Mouse (Mus musculus) macrophage (primary cell): ENCODE data around the gene Olfr1250. TPM values are rescaled to one million over a fixed set of nuclear protein-coding genes. Genes with fewer than 3 reads are reported as not detected.
"Not testable (repeated sequence)": the region's sequence is repeated elsewhere in the genome, so short reads cannot be mapped to it uniquely, and the experiment has no call there.

ENCODE experiments used
- H3K27ac ChIP-seq: fragments of 350-480 bp; formaldehyde crosslinking; 2 replicates; pipeline ENCODE4 v1.9.0; 2021
- H3K36me3 ChIP-seq: fragments of 350-480 bp; formaldehyde crosslinking; 2 replicates; pipeline ENCODE4 v1.9.0; 2021; ENCODE audit errors: inconsistent target
- H3K4me3 ChIP-seq: fragments of 350-480 bp; formaldehyde crosslinking; 2 replicates; pipeline ENCODE4 v1.9.0; 2021; ENCODE audit errors: inconsistent target
- H3K79me2 ChIP-seq: fragments of 350-480 bp; formaldehyde crosslinking; 2 replicates; pipeline ENCODE4 v1.9.0; 2021; ENCODE audit errors: inconsistent target
- WGBS: methylation state at CpG from one replicate; pipeline ENCODE4 v1.1.7; 2026; ENCODE audit warnings: inconsistent platforms; ENCODE audit not compliant: missing documents; 5-methylcytosine and 5-hydroxymethylcytosine counted together
- polyA plus RNA-seq: library from polyadenylated mRNA; stranded (reverse); fragments of 250-400 nt; gene quantifications from 3 replicates; pipeline ENCODE4 v1.2.4, GENCODE M21; 2018; ENCODE audit warnings: inconsistent platforms
- total RNA-seq, 78 experiments: library from RNA; depleted of rRNA; stranded (reverse); fragments of 250-400 nt; gene quantifications; 1 replicate in 9 of 78; 2 replicates in 24 of 78; 3 replicates in 43 of 78; 4 replicates in 2 of 78; pipeline ENCODE4 v1.2.4; 2018; ENCODE audit warnings: inconsistent platforms in 56 of 78

The Olfr1250 gene
- total RNA-seq (2018; cell fraction: chromatin; rRNA removed): under 1 TPM in 7 of 26 experiments, not detected in 19; 0.13 to 0.34 (median 0.21) TPM
- total RNA-seq (2018; cell fraction: cytosol; rRNA removed): not detected
- total RNA-seq (2018; cell fraction: nucleus; rRNA removed): under 1 TPM in 11 of 26 experiments, not detected in 15; 0.10 to 0.41 (median 0.14) TPM
- not detected in 3 replicates for polyA plus RNA-seq

- H3K36me3 ChIP-seq: no peaks in the 10 kb centered on the region
- H3K27ac ChIP-seq: no peak within 1 kb of the TSS
- no peaks in the 10 kb centered on the region for H3K79me2 ChIP-seq
- no peak within 1 kb of the TSS for H3K4me3 ChIP-seq
Measured at GRCm38 (mm10) chr2:89661367-89661766, at the start of gene Olfr1250. Gene Olfr1250, minus strand, starts transcription at chr2:89661467.

GRCm38 (mm10) chr2:89691980-89692379, 30.7 kb upstream of the Olfr1250 start:
- Histone ChIP-seq H3K36me3 (no peaks in the 10 kb centered on the region), H3K79me2 (no peaks in the 10 kb centered on the region), H3K27ac (no peak overlapping the region), H3K4me3 (no peak overlapping the region)
- WGBS: 79% methylated on average over 6 of the region's 6 CpGs

- Histone ChIP-seq H3K36me3 (no peaks in the 10 kb centered on the region), H3K79me2 (no peaks in the 10 kb centered on the region), H3K4me3 (no peak within 1 kb of the TSS), H3K27ac (no peak within 1 kb of the TSS)
Measured at GRCm38 (mm10) chr2:89671836-89672235, 10.6 kb upstream of the Olfr1250 start, which contains the start of gene Olfr1251. Gene Olfr1251, minus strand, starts transcription at chr2:89671936.

- no peak within 1 kb of the TSS for H3K4me3 ChIP-seq
- H3K36me3 ChIP-seq: no peaks in the 10 kb centered on the region
- H3K27ac ChIP-seq: no peak within 1 kb of the TSS
- WGBS: 96% methylated on average over 2 of the region's 2 CpGs
- H3K79me2 ChIP-seq: no peaks in the 10 kb centered on the region
Measured at GRCm38 (mm10) chr2:89634883-89635282, 26.4 kb downstream of the Olfr1250 start, which contains the start of gene Olfr1249. Gene Olfr1249, minus strand, starts transcription at chr2:89634983.

- 100% methylated on average over 1 of the region's 1 CpGs for WGBS
- not testable (repeated sequence) for H3K79me2 ChIP-seq, H3K4me3 ChIP-seq, H3K36me3 ChIP-seq, H3K27ac ChIP-seq
Measured at GRCm38 (mm10) chr2:89618145-89618544, 43.1 kb downstream of the Olfr1250 start, which contains the start of gene Olfr1248. Gene Olfr1248, minus strand, starts transcription at chr2:89618245.

GRCm38 (mm10) chr2:89614030-89614429, 47.2 kb downstream of the Olfr1250 start, which contains the start of gene Olfr1247:
Gene Olfr1247, minus strand, starts transcription at chr2:89614130.
- WGBS: 94% methylated on average over 2 of the region's 2 CpGs
- H3K4me3 ChIP-seq: no peak within 1 kb of the TSS

More at GRCm38 (mm10) chr2:89614030-89614429, 47.2 kb downstream of the Olfr1250 start, which contains the start of gene Olfr1247:
- H3K36me3 ChIP-seq: no peaks in the 10 kb centered on the region
- no peaks in the 10 kb centered on the region for H3K79me2 ChIP-seq
- no peak within 1 kb of the TSS for H3K27ac ChIP-seq

Other genes starting within 250 kb of the Olfr1250 start
- gene Olfr1239, start 241.1 kb downstream of the Olfr1250 start, polyA plus RNA-seq: not detected in 3 replicates
- gene Olfr1240, start 218.5 kb downstream of the Olfr1250 start, polyA plus RNA-seq: not detected in 3 replicates
- not detected in 3 replicates for gene Olfr1241, start 174.3 kb downstream of the Olfr1250 start, polyA plus RNA-seq
- not detected in 3 replicates for gene Olfr1242, start 163.1 kb downstream of the Olfr1250 start, polyA plus RNA-seq
- not detected in 3 replicates for gene Olfr1243, start 130.0 kb downstream of the Olfr1250 start, polyA plus RNA-seq
- gene Olfr1245, start 83.0 kb downstream of the Olfr1250 start, polyA plus RNA-seq: not detected in 3 replicates
- not detected in 3 replicates for gene Olfr1246, start 68.3 kb downstream of the Olfr1250 start, polyA plus RNA-seq
- gene Olfr1247, start 47.3 kb downstream of the Olfr1250 start, polyA plus RNA-seq: not detected in 3 replicates
- not detected in 3 replicates for gene Olfr1248, start 43.2 kb downstream of the Olfr1250 start, polyA plus RNA-seq
- not detected in 3 replicates for gene Olfr1249, start 26.5 kb downstream of the Olfr1250 start, polyA plus RNA-seq
- not detected in 3 replicates for gene Olfr1251, start 10.5 kb upstream of the Olfr1250 start, polyA plus RNA-seq
- not detected in 3 replicates for gene Olfr1252, start 63.5 kb upstream of the Olfr1250 start, polyA plus RNA-seq
- gene Olfr1253, start 95.6 kb upstream of the Olfr1250 start, polyA plus RNA-seq: not detected in 3 replicates
- gene Olfr1254, start 132.2 kb upstream of the Olfr1250 start, polyA plus RNA-seq: not detected in 3 replicates
- gene Olfr1255, start 150.6 kb upstream of the Olfr1250 start, polyA plus RNA-seq: not detected in 3 replicates
- gene Olfr1256, start 180.1 kb upstream of the Olfr1250 start, polyA plus RNA-seq: not detected in 3 replicates
- gene Olfr48, start 186.7 kb upstream of the Olfr1250 start, polyA plus RNA-seq: not detected in 3 replicates
- gene Olfr1257, start 217.0 kb upstream of the Olfr1250 start, polyA plus RNA-seq: not detected in 3 replicates